Mouse (Mus musculus) lung, postnatal 0 days (tissue): ENCODE data around the gene Spata21.

Source experiments
- CTCF ChIP-seq: IDR thresholded peaks from 2 replicates; pipeline ENCODE4 v1.5.1; 2016; ENCODE audit warnings: antibody characterized with exemption, mild to moderate bottlenecking
- EP300 ChIP-seq: IDR thresholded peaks from 2 replicates; pipeline ENCODE4 v1.6.1; 2016; ENCODE audit warnings: antibody characterized with exemption, mild to moderate bottlenecking, control low read depth

- TF ChIP-seq CTCF = no peak
- no peak for TF ChIP-seq EP300
These were observed 20.6 kb upstream of the Spata21 start for GRCm38 (mm10) chr4:141067516-141068046.
